7 mouse cellular contexts compared by ENCODE assay signal in the genomic region with DNA sequence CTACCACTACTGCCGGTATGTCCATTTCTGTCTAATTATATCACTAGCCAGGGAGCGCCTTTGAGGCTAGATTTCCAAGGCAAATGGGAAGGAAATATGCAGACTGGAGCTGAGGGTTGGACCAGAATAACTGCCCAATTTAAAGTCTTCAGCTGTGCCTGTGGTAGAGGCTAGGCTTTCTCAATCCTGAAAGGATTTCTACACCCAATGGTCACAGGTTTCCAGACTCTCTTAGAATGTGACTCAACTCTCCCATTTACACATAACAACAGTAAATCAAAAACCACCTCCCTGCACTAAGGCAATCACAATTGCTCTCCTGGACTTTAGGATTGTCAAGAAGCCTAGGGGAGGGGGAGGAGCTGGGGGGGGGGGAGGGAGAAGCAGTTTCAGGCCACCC. TPM values are rescaled to one million over a fixed set of nuclear protein-coding genes. Genes with fewer than 3 reads are reported as not detected.
DNase-seq lines count a peak whose midpoint lies in the region; ATAC-seq and TF ChIP-seq lines count a peak whose summit lies in the region.

No protein-coding gene starts in this region.

- no peak for TF ChIP-seq CTCF in embryonic fibroblast, embryonic 13.5 days (IDR thresholded peaks at IDR 0.05; ENCODE audit: borderline replicate concordance, insufficient read depth, low read length)

- peak; percentile 61 for DNase-seq in adipocyte (ENCODE audit: low spot score)
- no peak for DNase-seq in embryo, embryonic 9.5 days (ENCODE audit: extremely low spot score)
- DNase-seq in thymus, postnatal 14 days, result no peak
- DNase-seq in embryo, embryonic 10 days (ENCODE audit: low spot score), result no peak

- no peaks in the 10 kb centered on the region for H3K36me3 ChIP-seq in hindbrain, embryonic 15.5 days
- H3K36me3 ChIP-seq in lung, embryonic 15.5 days, result no peaks in the 10 kb centered on the region

- H3K27ac ChIP-seq in embryonic fibroblast, embryonic 13.5 days (ENCODE audit: insufficient read depth, low read length), result peak overlapping the region; percentile 89
- H3K27ac ChIP-seq in hindbrain, embryonic 15.5 days (replicated peaks), result no peak overlapping the region; the same call in 1 of the 2 replicates
- H3K27ac ChIP-seq in lung, embryonic 15.5 days, result peak overlapping the region; percentile 82

- 81% methylated on average over 2 of the region's 2 CpGs for WGBS in hindbrain, embryonic 15.5 days
- WGBS in lung, embryonic 15.5 days, result 54% methylated on average over 2 of the region's 2 CpGs

- peak overlapping the region; percentile 81 for H3K4me2 ChIP-seq in hindbrain, embryonic 15.5 days
- H3K4me2 ChIP-seq in lung, embryonic 15.5 days, result peak overlapping the region; percentile 77

- peaks cover 5% of the 10 kb centered on the region; the same call in 1 of the 2 replicates for H3K4me1 ChIP-seq in embryonic fibroblast, embryonic 13.5 days (ENCODE audit: control insufficient read depth, insufficient read depth, low read length)
- 0 out of 2 replicates have a peak, but pooled peaks cover 5% of the 10 kb centered on the region for H3K4me1 ChIP-seq in hindbrain, embryonic 15.5 days (replicated peaks)
- H3K4me1 ChIP-seq in lung, embryonic 15.5 days, result peaks cover 28% of the 10 kb centered on the region

- no peaks in the 10 kb centered on the region for H3K27me3 ChIP-seq in hindbrain, embryonic 15.5 days
- no peaks in the 10 kb centered on the region for H3K27me3 ChIP-seq in lung, embryonic 15.5 days

- no peaks in the 10 kb centered on the region for H3K9me3 ChIP-seq in hindbrain, embryonic 15.5 days
- H3K9me3 ChIP-seq in lung, embryonic 15.5 days, result no peaks in the 10 kb centered on the region

- TF ChIP-seq POLR2A in embryonic fibroblast, embryonic 13.5 days (IDR thresholded peaks at IDR 0.05; ENCODE audit: low read depth, low read length), result no peak

- peak overlapping the region; percentile 67 for H3K4me3 ChIP-seq in embryonic fibroblast, embryonic 13.5 days (ENCODE audit: insufficient read depth, low read length)
- peak overlapping the region; percentile 69 for H3K4me3 ChIP-seq in hindbrain, embryonic 15.5 days
- H3K4me3 ChIP-seq in lung, embryonic 15.5 days, result peak overlapping the region; percentile 69

- ATAC-seq in hindbrain, embryonic 15.5 days (ENCODE audit: low FRiP score, low read depth), result no peak
- ATAC-seq in lung, embryonic 15.5 days (ENCODE audit: borderline replicate concordance, extremely low read depth, low FRiP score, low TSS enrichment), result peak; percentile 6; the same call in 1 of the 2 replicates

- peak overlapping the region; percentile 64; the same call in 1 of the 2 replicates for H3K9ac ChIP-seq in hindbrain, embryonic 15.5 days
- H3K9ac ChIP-seq in lung, embryonic 15.5 days, result peak overlapping the region; percentile 81

RNA-seq across cellular contexts. Expression of a gene that starts 0.6 kb away (rescaled TPM):
- 147 and 185 TPM in 2 replicates for polyA plus RNA-seq in embryonic fibroblast, embryonic 13.5 days (2011; ENCODE audit: insufficient read length, low read depth, missing spikeins)
- polyA plus RNA-seq in hindbrain, embryonic 15.5 days (2015; fragmentation: Nextera tagmentation; extraction: Ambion mirVana), result 9.4 and 13.1 TPM in 2 replicates
- polyA plus RNA-seq in lung, embryonic 15.5 days (2015; fragmentation: Nextera tagmentation; extraction: Ambion mirVana), result 54.4 and 56.5 TPM in 2 replicates
